Mouse (Mus musculus) small intestine, adult 2 months (tissue): ENCODE results near the gene Pgd. TPM values are rescaled to one million over a fixed set of nuclear protein-coding genes. Genes with fewer than 3 reads are reported as not detected.
A peak's percentile ranks its signal among the peaks of the same experiment; 100 is the strongest.

Experiments used
- H3K27ac ChIP-seq: fragments of 200-500 bp; 2 replicates; pipeline ENCODE4 v1.5.1; 2012; ENCODE audit warnings: low read depth, low read length, control low read depth, inconsistent platforms; ENCODE audit not compliant: insufficient read depth
- H3K27me3 ChIP-seq: fragments of 200-500 bp; 2 replicates; pipeline ENCODE4 v1.6.1; 2012; ENCODE audit warnings: mild to moderate bottlenecking, moderate library complexity, low read length, inconsistent platforms; ENCODE audit not compliant: control insufficient read depth, insufficient read depth
- H3K36me3 ChIP-seq: fragments of 200-500 bp; 2 replicates; pipeline ENCODE4 v1.6.1; 2012; ENCODE audit warnings: mild to moderate bottlenecking, low read length, control low read depth, inconsistent platforms; ENCODE audit not compliant: control insufficient read depth, insufficient read depth
- H3K4me1 ChIP-seq: fragments of 200-500 bp; 2 replicates; pipeline ENCODE4 v1.6.1; 2012; ENCODE audit warnings: low read length, inconsistent platforms, mixed read lengths; ENCODE audit not compliant: control insufficient read depth, insufficient read depth, insufficient read length
- H3K4me3 ChIP-seq: fragments of 200-500 bp; 2 replicates; pipeline ENCODE4 v1.5.1; 2012; ENCODE audit warnings: low read depth, mild to moderate bottlenecking, control low read depth, inconsistent platforms, low read length, moderate library complexity
- CTCF ChIP-seq: fragments of 200-500 bp; IDR thresholded peaks from 2 replicates; pipeline ENCODE4 v1.5.1; 2012; ENCODE audit warnings: low read depth, mild to moderate bottlenecking, control low read depth, inconsistent platforms, low read length, moderate library complexity, mixed read lengths; ENCODE audit not compliant: insufficient replicate concordance, insufficient read length; ENCODE audit errors: extremely low read depth
- POLR2A ChIP-seq: fragments of 200-500 bp; IDR thresholded peaks from 2 replicates; pipeline ENCODE4 v1.6.1; 2012; ENCODE audit warnings: low read depth, mild to moderate bottlenecking, control low read depth, inconsistent platforms, low read length, moderate library complexity
- WGBS: fragments of 180-500 bp; shearing (Covaris S2); methylation state at CpG from one replicate; pipeline ENCODE4 v1.1.7; 2018; 5-methylcytosine and 5-hydroxymethylcytosine counted together
- polyA plus RNA-seq: library from polyadenylated mRNA; depleted of rRNA; stranded (reverse); fragments of >200 nt; gene quantifications from 2 replicates; pipeline ENCODE4 v1.2.3, GENCODE M21; 2012

The Pgd gene
- polyA plus RNA-seq, 1 experiment: 292 TPM

DNA sequence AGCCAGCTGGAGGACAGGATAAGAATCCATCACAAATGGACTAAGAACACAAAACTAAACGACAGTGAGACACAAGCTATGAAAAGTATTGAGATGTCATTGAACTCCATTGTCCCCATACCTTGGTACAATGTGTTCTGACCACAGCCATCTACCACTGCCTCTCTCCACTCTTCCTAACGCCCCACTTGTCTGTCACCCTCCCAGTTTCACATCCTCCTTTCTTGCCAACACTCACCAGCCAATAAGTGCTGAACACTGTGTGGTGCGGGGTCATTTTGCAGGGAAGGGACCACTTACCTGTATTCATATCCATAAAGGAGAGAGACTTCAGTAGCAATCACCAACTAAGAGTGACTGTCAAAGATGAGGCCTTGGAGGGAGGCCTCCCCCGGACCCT, 34.5 kb upstream of the Pgd start:
- Histone ChIP-seq H3K36me3 (peaks cover 56% of the 10 kb centered on the region), H3K27ac (no peak overlapping the region), H3K4me1 (no peaks in the 10 kb centered on the region), H3K27me3 (no peaks in the 10 kb centered on the region), H3K4me3 (no peak overlapping the region)
- WGBS: 87% methylated on average over 4 of the region's 4 CpGs
- no peak for TF ChIP-seq CTCF
- no peak for TF ChIP-seq POLR2A

DNA sequence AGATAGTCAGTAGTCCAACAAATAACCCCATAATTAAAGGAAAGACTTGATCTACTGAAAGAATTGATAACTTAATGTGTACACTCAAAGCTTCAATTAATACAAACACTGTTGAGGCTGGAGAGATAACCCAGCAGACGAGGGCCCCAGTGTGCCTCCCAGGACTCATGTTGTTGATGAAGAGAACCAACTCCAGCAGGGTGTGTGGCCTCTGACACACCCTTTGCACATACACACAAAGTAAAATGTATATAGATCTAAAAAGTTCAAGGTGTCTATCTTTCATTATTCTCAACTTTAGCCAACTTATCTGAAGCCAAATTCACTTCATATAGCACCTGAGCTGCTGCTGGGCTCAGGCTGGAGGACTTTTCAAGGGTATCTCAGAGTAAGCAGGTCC, 30.6 kb upstream of the Pgd start:
- Histone ChIP-seq H3K36me3 (peaks cover 41% of the 10 kb centered on the region), H3K4me1 (no peaks in the 10 kb centered on the region)

DNA sequence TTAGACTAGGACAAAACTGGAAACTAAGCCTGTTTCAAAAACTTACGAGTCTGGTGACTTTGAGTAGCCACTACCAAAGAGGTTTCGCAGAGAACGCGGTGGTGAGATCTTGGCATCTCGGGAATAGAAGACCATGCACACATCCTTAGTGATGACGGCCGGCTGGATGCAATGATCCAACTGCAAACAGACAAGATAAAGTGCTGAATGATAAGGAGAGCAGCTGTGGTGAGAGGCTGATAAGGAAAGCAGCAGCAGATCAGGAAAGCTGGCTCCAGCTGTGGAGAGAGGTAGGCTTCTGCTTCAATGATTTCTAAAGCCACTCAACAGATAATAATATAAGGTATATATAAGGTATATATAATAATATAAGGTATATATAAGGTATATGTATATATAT, 24.5 kb upstream of the Pgd start:
- H3K4me3 ChIP-seq: no peak overlapping the region
- WGBS: 84% methylated on average over 7 of the region's 7 CpGs
- peaks cover 2% of the 10 kb centered on the region; the same call in 1 of the 2 replicates for H3K4me1 ChIP-seq
- H3K27ac ChIP-seq: no peak overlapping the region
- H3K36me3 ChIP-seq: peaks cover 39% of the 10 kb centered on the region
- H3K27me3 ChIP-seq: no peaks in the 10 kb centered on the region
- TF ChIP-seq CTCF: no peak

More for the DNA sequence above, 30.6 kb upstream of the Pgd start:
- TF ChIP-seq POLR2A (no peak), CTCF (no peak)
- H3K27ac ChIP-seq: no peak overlapping the region
- 57% methylated on average over 1 of the region's 1 CpGs for WGBS
- H3K27me3 ChIP-seq: no peaks in the 10 kb centered on the region
- no peak overlapping the region for H3K4me3 ChIP-seq

DNA sequence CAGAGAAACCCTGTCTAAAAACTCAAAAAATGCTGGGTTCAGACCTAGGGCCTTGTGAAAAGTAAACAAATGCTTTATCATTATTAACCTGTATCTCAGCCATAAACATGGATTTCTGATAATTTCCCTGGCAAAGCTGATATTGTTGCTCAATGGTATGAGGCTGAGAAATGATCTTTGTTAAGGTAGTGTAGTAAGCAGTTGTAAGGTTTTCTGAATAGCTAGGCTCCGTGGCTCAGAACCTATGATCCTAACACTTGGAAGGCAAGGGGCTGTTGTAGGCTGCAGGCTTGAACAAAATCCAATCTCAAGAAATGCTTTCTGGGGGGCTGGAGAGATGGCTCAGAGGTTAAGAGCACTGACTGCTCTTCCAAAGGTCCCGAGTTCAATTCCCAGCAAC, 22.0 kb upstream of the Pgd start:
- 58% methylated on average over 2 of the region's 2 CpGs for WGBS
- H3K36me3 ChIP-seq: peaks cover 56% of the 10 kb centered on the region
- H3K27ac ChIP-seq: no peak overlapping the region
- peaks cover 2% of the 10 kb centered on the region; the same call in 1 of the 2 replicates for H3K4me1 ChIP-seq
- H3K27me3 ChIP-seq: no peaks in the 10 kb centered on the region
- TF ChIP-seq POLR2A: no peak
- TF ChIP-seq CTCF: no peak
- H3K4me3 ChIP-seq: no peak overlapping the region

DNA sequence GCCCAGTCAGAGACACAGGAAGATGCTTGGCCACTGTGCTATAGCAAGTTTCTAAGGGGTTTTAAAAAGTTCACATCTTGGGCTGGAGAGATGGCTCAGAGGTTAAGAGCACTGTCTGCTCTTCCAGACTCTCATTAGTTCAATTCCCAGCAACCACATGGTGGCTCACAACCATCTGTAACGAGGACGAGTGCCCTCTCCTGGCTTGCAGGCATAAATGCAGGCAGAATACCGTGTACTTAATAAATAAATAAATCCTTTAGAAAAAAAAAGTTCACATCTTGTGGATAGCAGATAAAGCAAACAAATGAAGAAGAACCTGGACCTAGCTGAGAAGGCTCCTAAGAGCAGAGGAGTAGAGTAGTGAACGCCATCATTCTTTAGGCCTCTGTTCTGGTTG, 16.2 kb upstream of the Pgd start:
- WGBS: 63% methylated on average over 4 of the region's 4 CpGs
- Histone ChIP-seq H3K27me3 (no peaks in the 10 kb centered on the region), H3K4me3 (no peak overlapping the region), H3K27ac (no peak overlapping the region), H3K4me1 (peaks cover 4% of the 10 kb centered on the region; the same call in 1 of the 2 replicates), H3K36me3 (peaks cover 65% of the 10 kb centered on the region)
- TF ChIP-seq POLR2A (no peak), CTCF (peak; percentile 56; the same call in 1 of the 2 replicates)

DNA sequence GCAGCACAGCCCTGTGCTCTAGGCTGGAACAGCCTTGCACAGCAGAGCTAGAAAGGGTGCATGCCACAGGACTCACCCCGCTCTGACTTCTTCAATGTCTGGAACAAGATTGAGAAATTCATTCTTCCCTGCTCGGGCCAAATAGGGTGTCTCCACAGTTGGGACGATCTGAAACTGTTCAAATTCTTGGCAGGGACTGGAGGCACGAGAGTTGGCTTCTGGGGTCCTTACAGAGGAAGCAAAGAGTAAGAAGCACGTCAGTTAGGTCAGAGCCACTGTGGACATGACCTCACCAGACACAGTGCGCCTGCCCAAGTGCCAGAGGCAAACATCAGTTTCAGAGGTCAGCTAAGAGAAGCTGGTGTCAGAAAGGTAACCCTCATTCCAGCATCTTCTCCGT, 15.6 kb upstream of the Pgd start:
- Histone ChIP-seq H3K4me1 (peaks cover 6% of the 10 kb centered on the region), H3K4me3 (no peak overlapping the region), H3K36me3 (peaks cover 60% of the 10 kb centered on the region), H3K27ac (no peak overlapping the region), H3K27me3 (no peaks in the 10 kb centered on the region)
- WGBS: 88% methylated on average over 7 of the region's 7 CpGs
- TF ChIP-seq POLR2A (no peak), CTCF (no peak)

DNA sequence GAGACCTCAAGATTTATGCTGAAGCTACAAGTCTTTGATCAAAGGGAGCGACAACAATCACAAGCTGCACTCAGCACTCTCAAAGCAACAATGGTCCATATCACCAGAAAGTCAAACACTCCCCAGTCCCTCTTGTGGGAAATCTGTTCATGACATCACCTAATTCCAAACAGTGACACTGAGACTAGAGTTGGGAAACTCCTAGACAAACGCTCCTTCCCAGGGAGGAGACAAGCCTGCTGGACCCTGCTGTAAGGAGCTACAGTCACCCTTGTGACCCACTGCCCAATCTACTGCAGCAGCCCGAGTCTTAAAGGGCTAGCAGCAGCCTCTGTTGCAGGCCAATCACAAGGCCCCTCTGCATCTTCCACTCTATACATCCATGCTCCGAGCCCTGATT, 13.0 kb upstream of the Pgd start:
- Histone ChIP-seq H3K36me3 (peaks cover 41% of the 10 kb centered on the region), H3K27me3 (no peaks in the 10 kb centered on the region), H3K27ac (no peak overlapping the region), H3K4me1 (peaks cover 13% of the 10 kb centered on the region), H3K4me3 (no peak overlapping the region)
- 82% methylated on average over 4 of the region's 4 CpGs for WGBS
- no peak for TF ChIP-seq CTCF
- no peak for TF ChIP-seq POLR2A

DNA sequence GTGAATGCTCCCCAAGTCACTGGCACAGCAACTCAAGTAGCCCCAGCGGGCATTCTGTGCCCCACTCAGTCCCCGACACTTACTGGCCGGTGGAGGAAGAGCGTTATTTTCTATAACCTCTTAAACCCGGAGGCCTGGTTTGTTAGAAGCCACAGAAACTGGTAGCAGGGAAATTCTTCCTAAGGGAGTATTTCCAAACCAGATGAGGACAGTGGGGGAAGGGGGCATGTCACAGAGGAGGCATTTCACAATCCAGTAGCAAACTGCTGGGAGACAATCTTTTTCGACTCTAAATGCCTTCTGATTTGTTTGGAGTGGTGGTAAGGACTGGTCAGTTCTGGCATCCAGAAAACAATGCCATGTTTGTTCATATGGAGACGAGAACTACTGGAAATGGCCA, 12.6 kb upstream of the Pgd start:
- Histone ChIP-seq H3K4me3 (no peak overlapping the region), H3K4me1 (peaks cover 13% of the 10 kb centered on the region), H3K27ac (no peak overlapping the region), H3K36me3 (peaks cover 36% of the 10 kb centered on the region), H3K27me3 (no peaks in the 10 kb centered on the region)
- TF ChIP-seq POLR2A: no peak
- no peak for TF ChIP-seq CTCF
- 86% methylated on average over 7 of the region's 7 CpGs for WGBS
